Mouse (Mus musculus) left cerebral cortex, postnatal 4 days (tissue): ENCODE data around the gene Asphd2. TPM values are rescaled to one million over a fixed set of nuclear protein-coding genes. Genes with fewer than 3 reads are reported as not detected.
A peak's percentile ranks its signal among the peaks of the same experiment; 100 is the strongest.

Experiments
- DNase-seq: peaks from one replicate; pipeline ENCODE4 v3.0.0-alpha.2; 2022
- intact Hi-C: fragments of 180-260 bp; cut with DNase I; formaldehyde crosslinking; loops from one replicate; pipeline ENCODE4 v1.15.1; 2025
- total RNA-seq, 2 experiments: library from RNA; stranded (reverse); gene quantifications; 2 replicates each; pipeline ENCODE4 v1.2.3; 2021

Gene Asphd2
- total RNA-seq, 2 experiments from 2014 or later: 130 to 134 TPM

DNA sequence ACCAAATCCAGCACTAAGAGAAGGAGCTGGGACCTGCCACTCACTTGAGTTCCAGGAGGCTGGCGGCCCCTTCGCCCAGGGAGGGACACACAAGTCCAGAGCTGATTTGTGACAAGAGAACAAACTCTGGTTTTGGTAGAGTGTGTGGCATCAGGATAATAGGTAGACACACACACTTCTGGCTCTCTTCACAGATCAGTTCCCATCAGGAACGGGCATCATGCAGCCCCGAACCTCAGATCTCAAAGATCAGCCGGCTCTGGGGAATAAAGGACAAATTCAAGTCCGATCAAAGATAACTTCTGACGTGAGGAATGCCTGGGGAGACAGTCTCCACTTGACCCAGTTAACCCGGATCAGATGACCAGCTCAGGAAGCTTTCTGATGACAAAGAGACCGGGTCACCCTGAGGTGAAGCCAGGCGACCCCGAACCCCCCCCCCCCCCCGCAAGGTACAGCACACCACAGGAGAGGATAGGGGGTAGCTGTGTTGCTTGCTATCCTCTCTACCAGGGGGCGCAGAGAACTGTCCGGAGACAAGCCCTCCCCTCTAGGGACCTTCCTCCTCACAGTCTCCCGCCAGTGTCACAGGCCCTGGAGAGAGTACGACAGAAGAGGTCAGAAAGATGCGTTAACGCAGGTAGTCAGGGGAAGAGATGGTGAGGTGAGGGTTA, 788 bp downstream of the Asphd2 start:
- intact Hi-C loops: no loop called here
- no peak for DNase-seq

- DNase-seq: peak; percentile 57
- intact Hi-C loops: no loop called here
These were observed 2.9 kb downstream of the Asphd2 start for GRCm38 (mm10) chr5:112391676-112392323.

DNA sequence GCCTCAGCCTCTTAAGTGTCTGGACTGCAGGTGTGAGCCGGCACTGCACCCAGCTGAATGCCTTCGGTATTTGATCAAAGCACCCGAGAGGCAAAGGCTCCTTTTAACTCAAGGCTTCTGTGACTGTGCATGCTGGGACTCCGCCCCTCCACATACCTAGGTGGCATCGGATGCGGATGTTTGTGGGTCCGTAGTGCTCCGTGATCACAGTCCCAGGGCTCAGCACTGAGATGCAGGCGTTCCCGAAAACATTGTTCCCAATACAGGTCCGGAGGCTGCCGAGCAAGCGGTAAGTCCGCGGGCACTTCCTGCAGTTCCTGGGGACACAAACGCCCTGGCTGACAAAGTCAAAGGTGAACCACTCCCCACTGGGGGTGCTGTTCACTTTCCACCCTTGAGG, 3.7 kb downstream of the Asphd2 start:
- intact Hi-C loops: no loop called here

GRCm38 (mm10) chr5:112389352-112389751, 5.3 kb downstream of the Asphd2 start:
- no peak for DNase-seq
- intact Hi-C loops: no loop called here

More for the DNA sequence above, 3.7 kb downstream of the Asphd2 start:
- DNase-seq: no peak

DNA sequence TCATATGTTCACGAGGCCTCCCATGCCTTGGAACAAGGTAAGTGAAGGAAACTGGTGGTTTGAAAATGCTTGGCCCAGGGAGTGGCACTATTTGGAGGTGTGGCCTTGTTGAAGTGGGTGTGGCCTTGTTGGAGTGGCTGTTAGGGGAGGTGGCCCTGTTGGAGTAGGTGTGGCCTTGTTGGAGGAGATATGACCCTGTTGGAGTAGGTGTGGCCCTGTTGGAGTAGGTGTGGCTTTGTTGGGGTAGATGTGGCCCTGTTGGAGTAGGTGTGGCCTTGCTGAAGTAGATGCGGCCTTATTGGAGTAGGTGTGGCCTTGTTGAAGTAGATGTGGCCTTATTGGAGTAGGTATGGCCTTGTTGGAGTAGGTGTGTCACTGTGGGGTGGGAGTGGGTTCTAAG, 8.7 kb downstream of the Asphd2 start:
- intact Hi-C loops: no loop called here
- DNase-seq: no peak

GRCm38 (mm10) chr5:112384805-112385472, 9.7 kb downstream of the Asphd2 start:
- DNase-seq: no peak

GRCm38 (mm10) chr5:112382641-112383330, 11.9 kb downstream of the Asphd2 start:
- no peak for DNase-seq
- intact Hi-C loops: no loop called here

More at GRCm38 (mm10) chr5:112384805-112385472, 9.7 kb downstream of the Asphd2 start:
- intact Hi-C loops: no loop called here

DNA sequence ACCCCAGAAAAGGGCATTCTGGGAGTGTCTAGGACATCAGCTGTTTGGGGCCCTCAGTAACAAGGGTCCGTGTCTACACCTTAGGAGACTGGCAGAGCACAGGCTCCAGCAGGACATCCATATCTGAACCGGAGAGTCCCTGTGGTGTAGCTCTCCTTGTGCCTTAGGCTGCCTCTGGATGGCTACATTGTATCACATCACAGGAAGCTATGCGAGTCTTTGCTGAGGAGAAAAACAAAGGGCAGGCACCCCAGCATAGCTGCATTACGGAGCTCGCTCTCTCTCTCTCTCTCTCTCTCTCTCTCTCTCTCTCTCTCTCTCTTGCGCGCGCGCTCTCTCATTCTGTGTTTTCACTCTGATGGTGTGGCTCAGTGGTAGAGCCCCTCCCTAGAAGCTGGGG, 12.6 kb downstream of the Asphd2 start:
- intact Hi-C loops: no loop called here
- no peak for DNase-seq

GRCm38 (mm10) chr5:112381154-112381553, 13.5 kb downstream of the Asphd2 start:
- intact Hi-C loops: no loop called here
- no peak for DNase-seq

DNA sequence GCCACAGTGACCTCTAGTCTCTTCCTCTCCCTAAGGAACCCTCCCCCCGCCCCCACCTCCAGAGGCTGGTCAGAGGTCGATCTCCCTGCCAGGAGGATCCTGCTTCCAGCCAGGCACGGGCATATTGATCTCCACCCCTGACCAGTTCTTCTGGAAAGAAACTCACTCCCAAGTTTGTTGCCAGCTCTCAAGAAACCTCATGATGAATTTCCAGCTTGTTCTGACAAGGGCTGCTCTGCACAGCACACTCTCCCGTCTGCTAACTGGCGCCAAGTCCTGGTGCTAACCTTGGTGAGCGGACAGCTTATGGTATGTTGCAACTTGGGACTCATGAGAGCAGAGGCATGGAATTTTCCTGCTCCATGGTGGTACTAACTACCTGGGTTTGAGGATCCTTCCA, 15.9 kb downstream of the Asphd2 start:
- intact Hi-C loops: no loop called here

GRCm38 (mm10) chr5:112377380-112377779, 17.3 kb downstream of the Asphd2 start:
- intact Hi-C loops: no loop called here

More for the DNA sequence above, 15.9 kb downstream of the Asphd2 start:
- no peak for DNase-seq

GRCm38 (mm10) chr5:112376111-112376510, 18.6 kb downstream of the Asphd2 start:
- no peak for DNase-seq
- intact Hi-C loops: no loop called here

More at GRCm38 (mm10) chr5:112377380-112377779, 17.3 kb downstream of the Asphd2 start:
- DNase-seq: no peak

- intact Hi-C loops: no loop called here
- peak; percentile 86 for DNase-seq
These were observed 22.7 kb downstream of the Asphd2 start for GRCm38 (mm10) chr5:112371933-112372332.

DNA sequence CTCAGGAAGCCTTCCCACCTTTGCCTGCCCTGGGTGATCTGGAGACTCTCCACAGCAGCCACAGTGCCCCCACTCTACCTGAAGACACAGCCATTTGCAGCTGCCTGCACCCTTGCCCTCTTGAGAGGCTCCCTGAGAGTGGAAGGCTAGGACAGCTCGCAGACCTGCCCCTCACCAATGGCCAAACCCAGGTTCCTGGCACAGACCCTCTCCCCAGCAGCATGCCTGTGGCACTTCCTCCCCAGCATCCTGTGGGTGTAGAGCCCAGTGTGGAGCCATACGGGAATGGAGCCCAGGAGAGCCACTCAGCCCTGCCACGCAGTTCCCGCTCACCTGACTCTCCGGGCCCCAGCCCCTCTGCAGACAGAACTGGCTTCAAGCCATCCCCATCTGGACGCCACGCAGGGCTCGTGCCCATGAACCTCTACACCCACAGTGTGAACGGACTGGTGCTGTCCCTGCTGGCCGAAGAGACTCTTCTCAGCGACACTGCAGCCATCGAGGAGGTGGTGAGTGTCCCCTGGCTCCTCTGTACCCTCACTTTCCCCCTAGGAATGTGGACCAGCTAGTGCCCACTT, 24.3 kb downstream of the Asphd2 start:
- no peak for DNase-seq
- intact Hi-C loops: no loop called here

- no peak for DNase-seq
- intact Hi-C loops: no loop called here
These were observed 25.3 kb downstream of the Asphd2 start for GRCm38 (mm10) chr5:112369326-112369725.

GRCm38 (mm10) chr5:112368666-112369065, 26.0 kb downstream of the Asphd2 start:
- intact Hi-C loops: no loop called here

DNA sequence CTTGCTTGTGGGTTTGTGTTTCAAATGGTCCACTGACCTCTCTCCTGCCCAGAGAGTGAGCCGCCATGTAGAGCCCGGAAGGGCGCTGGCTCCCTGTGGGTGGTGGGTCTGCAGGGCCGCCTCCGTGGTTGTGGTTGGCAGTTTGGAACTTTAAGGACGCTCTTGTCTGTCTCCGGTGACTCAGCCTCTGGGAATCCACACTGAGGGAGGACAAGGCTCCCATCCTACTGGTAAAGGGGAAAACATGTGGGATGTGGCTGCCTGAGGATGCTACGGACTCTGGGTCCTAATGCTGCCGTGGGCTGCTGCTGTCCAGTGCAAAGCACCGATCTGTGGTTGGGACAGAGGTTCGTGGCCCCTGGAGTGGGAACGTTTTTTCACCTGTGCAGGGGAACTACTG, 26.7 kb downstream of the Asphd2 start:
- intact Hi-C loops: no loop called here
- no peak for DNase-seq

More at GRCm38 (mm10) chr5:112368666-112369065, 26.0 kb downstream of the Asphd2 start:
- DNase-seq: peak; percentile 92

GRCm38 (mm10) chr5:112367338-112367737, 27.3 kb downstream of the Asphd2 start:
- intact Hi-C loops: no loop called here
- DNase-seq: no peak

- no peak for DNase-seq
- intact Hi-C loops: no loop called here
These were observed 27.8 kb downstream of the Asphd2 start for GRCm38 (mm10) chr5:112366879-112367278.

- intact Hi-C loops: no loop called here
- no peak for DNase-seq
These were observed 30.4 kb downstream of the Asphd2 start for GRCm38 (mm10) chr5:112364184-112364797.
